Mouse (Mus musculus) lung, postnatal 4 days (tissue): Measurements from ENCODE around the gene Smg1.

ENCODE experiments used
- DNase-seq, 2 experiments: peaks; one replicate each; pipeline ENCODE4 v3.0.0; 2021

Smg1 gene

GRCm38 (mm10) chr7:118102678-118103461, 140.6 kb downstream of the Smg1 start:
- no peak for DNase-seq

GRCm38 (mm10) chr7:118102231-118102630, 141.2 kb downstream of the Smg1 start:
- DNase-seq = peak in 1 of 2 experiments; percentile 47

GRCm38 (mm10) chr7:118097615-118098014, 145.9 kb downstream of the Smg1 start:
- no peak for DNase-seq
